Mouse (Mus musculus): ENCODE results near the gene Lepr. TPM values are rescaled to one million over a fixed set of nuclear protein-coding genes. Genes with fewer than 3 reads are reported as not detected.

The Lepr gene
- polyA plus RNA-seq (2012; ENCODE audit: insufficient read depth, insufficient read length, low replicate concordance, missing spikeins): not detected in 2 replicates

- H3K4me3 ChIP-seq (ENCODE audit: insufficient read depth, low read depth, low read length): peak within 1 kb of the TSS; percentile 37
- H3K4me1 ChIP-seq (ENCODE audit: control insufficient read depth, insufficient read depth, low read length): peaks cover 9% of the 10 kb centered on the region
- WGBS: 2% methylated on average over 50 of the region's 50 CpGs
- TF ChIP-seq POLR2A (IDR thresholded peaks at IDR 0.05; ENCODE audit: insufficient read depth, low read depth, low read length) (no peak), CTCF (IDR thresholded peaks at IDR 0.05; ENCODE audit: insufficient read depth, low read depth, low read length) (no peak)
- no peak within 1 kb of the TSS for H3K27ac ChIP-seq (ENCODE audit: insufficient read depth, low read depth, low read length)
Measured at GRCm38 (mm10) chr4:101717367-101718121, at the start of gene Lepr. Gene Lepr (plus strand): TSS chr4:101717404.

DNA sequence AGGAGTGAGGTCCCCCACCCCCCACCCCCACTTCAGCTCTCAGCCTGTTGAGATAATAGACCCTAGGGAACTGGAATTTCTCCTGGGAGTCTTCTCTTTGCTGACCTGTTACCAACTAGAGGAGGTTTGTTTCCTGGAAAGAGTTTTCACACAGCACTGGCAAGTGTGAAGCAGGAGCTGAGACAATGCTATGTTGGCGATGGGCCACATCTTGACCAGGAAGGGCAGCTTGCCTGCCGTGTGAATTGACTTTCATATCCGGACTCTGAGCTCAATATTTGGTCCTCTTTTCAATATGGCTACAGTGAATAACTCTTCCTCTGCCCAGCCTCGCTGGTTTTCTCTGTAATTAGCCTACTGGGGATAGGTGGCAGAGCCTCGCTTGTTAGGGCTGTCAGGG, 48.0 kb upstream of the Lepr start:
- no peak for TF ChIP-seq CTCF (IDR thresholded peaks at IDR 0.05; ENCODE audit: insufficient read depth, low read depth, low read length)
- no peak for TF ChIP-seq POLR2A (IDR thresholded peaks at IDR 0.05; ENCODE audit: insufficient read depth, low read depth, low read length)
- 49% methylated on average over 5 of the region's 5 CpGs for WGBS

DNA sequence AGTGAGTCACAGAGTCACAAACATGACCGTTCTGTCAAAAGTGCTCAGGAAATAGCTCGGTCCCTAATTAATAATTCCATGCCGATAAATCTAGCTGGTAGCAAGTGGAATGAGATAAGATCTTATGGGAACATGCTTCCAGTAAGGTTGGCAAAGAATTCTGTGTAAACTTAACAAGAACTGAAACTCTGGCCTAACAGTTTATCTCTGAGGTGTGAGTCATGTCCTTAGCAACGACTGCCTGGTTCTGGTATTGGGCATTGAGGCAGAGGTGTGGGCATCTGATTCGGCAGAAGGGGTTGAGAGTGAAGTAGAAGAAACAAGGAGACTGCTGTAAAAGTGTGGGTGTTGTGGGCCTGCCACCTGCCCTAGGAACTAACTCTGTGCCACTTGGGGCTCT, 47.4 kb upstream of the Lepr start:
- WGBS: 27% methylated on average over 5 of the region's 5 CpGs
- Histone ChIP-seq H3K4me1 (ENCODE audit: control insufficient read depth, insufficient read depth, low read length) (peaks cover 3% of the 10 kb centered on the region), H3K27ac (ENCODE audit: insufficient read depth, low read depth, low read length) (no peak overlapping the region), H3K4me3 (ENCODE audit: insufficient read depth, low read depth, low read length) (no peak overlapping the region)
- no peak for TF ChIP-seq CTCF (IDR thresholded peaks at IDR 0.05; ENCODE audit: insufficient read depth, low read depth, low read length)
- TF ChIP-seq POLR2A (IDR thresholded peaks at IDR 0.05; ENCODE audit: insufficient read depth, low read depth, low read length): no peak

More for the DNA sequence above, 48.0 kb upstream of the Lepr start:
- H3K27ac ChIP-seq (ENCODE audit: insufficient read depth, low read depth, low read length): no peak overlapping the region
- peaks cover 3% of the 10 kb centered on the region for H3K4me1 ChIP-seq (ENCODE audit: control insufficient read depth, insufficient read depth, low read length)
- no peak overlapping the region for H3K4me3 ChIP-seq (ENCODE audit: insufficient read depth, low read depth, low read length)

DNA sequence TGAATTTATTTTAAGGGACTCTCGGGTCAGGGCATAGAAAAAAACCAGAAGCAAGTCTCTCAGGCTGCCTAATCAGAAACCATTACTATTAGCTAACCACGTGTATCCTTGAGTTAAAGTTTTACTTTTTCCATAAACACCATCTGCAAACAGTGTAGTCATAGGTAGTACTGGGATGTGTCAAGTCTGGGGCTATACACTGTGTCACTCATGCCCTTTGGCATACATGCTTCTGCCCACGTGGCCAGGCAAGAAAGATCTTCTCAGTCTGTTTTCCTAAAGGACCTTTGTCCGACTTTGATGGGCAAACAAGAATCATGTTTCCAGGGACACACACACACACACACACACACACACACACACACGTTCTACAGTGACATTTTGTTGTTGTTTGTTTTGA, 42.4 kb upstream of the Lepr start:
- Histone ChIP-seq H3K4me1 (ENCODE audit: control insufficient read depth, insufficient read depth, low read length) (no peaks in the 10 kb centered on the region), H3K4me3 (ENCODE audit: insufficient read depth, low read depth, low read length) (no peak overlapping the region), H3K27ac (ENCODE audit: insufficient read depth, low read depth, low read length) (no peak overlapping the region)
- 78% methylated on average over 5 of the region's 5 CpGs for WGBS
- TF ChIP-seq POLR2A (IDR thresholded peaks at IDR 0.05; ENCODE audit: insufficient read depth, low read depth, low read length) (no peak), CTCF (IDR thresholded peaks at IDR 0.05; ENCODE audit: insufficient read depth, low read depth, low read length) (no peak)

DNA sequence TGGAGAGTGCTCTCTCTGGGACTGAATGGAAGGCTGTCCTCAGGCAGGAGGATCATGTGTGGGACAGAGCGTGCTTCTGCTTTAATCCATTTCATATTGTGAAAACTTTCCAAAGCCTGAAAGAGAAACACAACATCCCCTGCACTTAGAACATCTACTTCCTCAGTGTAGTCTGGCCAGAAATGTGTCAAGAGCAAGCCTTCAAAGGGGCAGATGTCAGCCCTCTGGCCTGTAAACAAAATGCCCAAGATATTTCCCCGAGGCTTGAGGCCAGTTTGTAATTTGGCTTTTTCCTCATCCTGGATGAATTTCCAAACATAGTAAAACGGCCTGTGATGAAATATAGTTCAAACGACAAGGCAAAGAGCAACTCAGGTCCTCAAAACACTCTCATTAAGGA, 41.5 kb upstream of the Lepr start:
- TF ChIP-seq CTCF (IDR thresholded peaks at IDR 0.05; ENCODE audit: insufficient read depth, low read depth, low read length): no peak
- no peak for TF ChIP-seq POLR2A (IDR thresholded peaks at IDR 0.05; ENCODE audit: insufficient read depth, low read depth, low read length)
- WGBS: 52% methylated on average over 4 of the region's 4 CpGs
- H3K4me1 ChIP-seq (ENCODE audit: control insufficient read depth, insufficient read depth, low read length): no peaks in the 10 kb centered on the region
- H3K4me3 ChIP-seq (ENCODE audit: insufficient read depth, low read depth, low read length): no peak overlapping the region
- no peak overlapping the region for H3K27ac ChIP-seq (ENCODE audit: insufficient read depth, low read depth, low read length)

GRCm38 (mm10) chr4:101682620-101683019, 34.6 kb upstream of the Lepr start:
- no peak overlapping the region for H3K27ac ChIP-seq (ENCODE audit: insufficient read depth, low read depth, low read length)
- H3K4me1 ChIP-seq (ENCODE audit: control insufficient read depth, insufficient read depth, low read length): no peaks in the 10 kb centered on the region
- TF ChIP-seq POLR2A (IDR thresholded peaks at IDR 0.05; ENCODE audit: insufficient read depth, low read depth, low read length) (no peak), CTCF (IDR thresholded peaks at IDR 0.05; ENCODE audit: insufficient read depth, low read depth, low read length) (no peak)
- H3K4me3 ChIP-seq (ENCODE audit: insufficient read depth, low read depth, low read length): no peak overlapping the region
- 93% methylated on average over 4 of the region's 4 CpGs for WGBS

DNA sequence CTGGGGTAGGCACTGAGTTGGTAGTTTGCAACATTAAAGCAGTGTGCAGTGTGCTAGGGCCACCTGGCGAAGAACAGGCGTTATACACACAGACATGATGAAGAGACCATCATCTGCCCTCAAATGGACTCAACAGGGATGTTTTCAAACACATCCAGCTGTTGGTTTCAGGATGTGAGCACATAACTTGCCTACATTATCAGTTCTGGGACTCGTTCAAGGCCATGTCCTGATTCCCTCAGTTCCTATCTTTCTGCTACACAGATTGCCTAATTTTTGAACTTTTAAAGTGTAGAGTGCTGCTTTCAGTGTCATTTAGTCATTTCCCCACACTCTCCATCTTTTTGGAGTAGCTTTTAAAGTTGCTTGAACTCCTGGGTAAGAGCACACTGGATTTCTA, 34.1 kb upstream of the Lepr start:
- H3K4me3 ChIP-seq (ENCODE audit: insufficient read depth, low read depth, low read length): no peak overlapping the region
- 87% methylated on average over 3 of the region's 3 CpGs for WGBS

DNA sequence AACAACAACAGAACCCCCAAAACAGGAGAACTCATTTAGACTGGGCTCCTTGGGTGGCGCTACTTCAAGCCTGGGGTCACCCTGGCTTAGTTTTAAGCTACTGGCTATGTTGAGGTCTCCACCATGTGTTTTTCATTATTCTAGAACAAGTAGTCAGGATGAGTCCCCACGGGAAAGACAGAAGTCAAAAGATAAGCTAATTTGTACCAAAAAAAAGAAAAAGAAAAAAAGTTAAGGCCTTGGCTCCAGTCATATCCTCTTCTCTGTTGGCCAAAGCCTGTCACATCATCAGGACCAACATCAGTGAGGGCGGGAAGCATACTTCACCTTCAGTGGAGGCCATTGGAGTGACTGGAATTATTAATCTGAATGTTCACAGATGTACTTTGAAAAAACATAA, 32.4 kb upstream of the Lepr start:
- TF ChIP-seq POLR2A (IDR thresholded peaks at IDR 0.05; ENCODE audit: insufficient read depth, low read depth, low read length): no peak
- no peak for TF ChIP-seq CTCF (IDR thresholded peaks at IDR 0.05; ENCODE audit: insufficient read depth, low read depth, low read length)
- H3K4me1 ChIP-seq (ENCODE audit: control insufficient read depth, insufficient read depth, low read length): no peaks in the 10 kb centered on the region
- H3K27ac ChIP-seq (ENCODE audit: insufficient read depth, low read depth, low read length): no peak overlapping the region
- WGBS: 90% methylated on average over 3 of the region's 3 CpGs
- no peak overlapping the region for H3K4me3 ChIP-seq (ENCODE audit: insufficient read depth, low read depth, low read length)

More for the DNA sequence above, 34.1 kb upstream of the Lepr start:
- TF ChIP-seq POLR2A (IDR thresholded peaks at IDR 0.05; ENCODE audit: insufficient read depth, low read depth, low read length) (no peak), CTCF (IDR thresholded peaks at IDR 0.05; ENCODE audit: insufficient read depth, low read depth, low read length) (no peak)
- H3K27ac ChIP-seq (ENCODE audit: insufficient read depth, low read depth, low read length): no peak overlapping the region
- H3K4me1 ChIP-seq (ENCODE audit: control insufficient read depth, insufficient read depth, low read length): no peaks in the 10 kb centered on the region

DNA sequence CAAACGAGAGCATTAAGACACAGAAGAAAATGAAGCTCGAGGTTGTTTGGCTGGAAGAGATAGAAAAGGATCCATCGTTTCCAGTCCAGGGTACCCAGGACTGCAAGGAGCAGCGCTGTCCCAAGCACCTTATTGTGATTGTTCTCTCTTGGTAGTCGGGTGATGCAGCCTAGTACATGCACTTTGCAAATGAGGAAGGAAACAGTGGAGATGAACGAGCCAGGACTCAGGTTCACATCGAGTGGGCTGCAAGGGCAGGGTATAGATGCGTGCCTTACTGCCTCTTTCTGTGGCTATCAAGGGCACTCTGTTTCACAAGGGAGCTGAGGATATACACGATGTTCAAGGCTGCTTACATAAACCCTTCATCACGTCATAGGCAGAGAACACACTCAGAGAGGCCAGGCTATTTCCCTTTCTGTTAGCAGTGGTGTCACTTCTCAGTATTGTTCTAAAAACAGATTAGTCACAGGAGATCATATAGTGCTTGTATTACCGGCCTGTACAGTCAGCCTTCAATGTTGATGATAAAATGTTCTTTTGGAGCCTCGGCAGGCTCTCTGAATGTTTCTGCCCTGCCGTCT, 30.9 kb upstream of the Lepr start:
- H3K27ac ChIP-seq (ENCODE audit: insufficient read depth, low read depth, low read length): no peak overlapping the region
- no peak overlapping the region for H3K4me3 ChIP-seq (ENCODE audit: insufficient read depth, low read depth, low read length)
- H3K4me1 ChIP-seq (ENCODE audit: control insufficient read depth, insufficient read depth, low read length): no peaks in the 10 kb centered on the region
- no peak for TF ChIP-seq POLR2A (IDR thresholded peaks at IDR 0.05; ENCODE audit: insufficient read depth, low read depth, low read length)
- no peak for TF ChIP-seq CTCF (IDR thresholded peaks at IDR 0.05; ENCODE audit: insufficient read depth, low read depth, low read length)
- 84% methylated on average over 13 of the region's 13 CpGs for WGBS

Data from olfactory bulb, adult 2 months (tissue).